Mouse (Mus musculus) regulatory T cell (primary cell): Measurements from ENCODE around the gene Eif4e2.

Experiments
- in situ Hi-C: fragments of 300-600 bp; cut with MboI, MseI; formaldehyde crosslinking; loops from one replicate; pipeline ENCODE4 v1.15.1; 2025; ENCODE audit warnings: high pct_unique_total_duplicates

Eif4e2 gene

DNA sequence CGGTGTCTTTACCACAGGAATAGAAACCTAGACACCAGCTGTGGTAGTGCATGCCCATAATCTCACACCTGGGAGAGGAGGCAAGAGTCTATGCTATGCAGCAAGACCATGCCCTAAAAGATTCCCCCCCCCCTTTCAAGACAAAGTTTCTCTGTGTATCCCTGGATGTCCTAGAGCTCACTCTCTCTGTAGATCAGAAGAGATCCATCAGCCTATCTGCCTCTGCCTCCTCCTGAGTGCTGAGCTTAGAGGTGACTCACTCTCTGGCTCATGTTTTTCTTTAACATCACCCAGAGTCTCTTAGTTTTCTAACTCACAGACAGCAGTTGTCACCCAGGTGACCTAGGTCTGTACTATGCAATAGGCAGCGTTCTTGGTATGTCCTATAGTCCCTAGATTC, 45.6 kb downstream of the Eif4e2 start:
- in situ Hi-C loops, result no loop called here

GRCm38 (mm10) chr1:87263257-87263656, 49.5 kb downstream of the Eif4e2 start:
- in situ Hi-C loops, result no loop called here

DNA sequence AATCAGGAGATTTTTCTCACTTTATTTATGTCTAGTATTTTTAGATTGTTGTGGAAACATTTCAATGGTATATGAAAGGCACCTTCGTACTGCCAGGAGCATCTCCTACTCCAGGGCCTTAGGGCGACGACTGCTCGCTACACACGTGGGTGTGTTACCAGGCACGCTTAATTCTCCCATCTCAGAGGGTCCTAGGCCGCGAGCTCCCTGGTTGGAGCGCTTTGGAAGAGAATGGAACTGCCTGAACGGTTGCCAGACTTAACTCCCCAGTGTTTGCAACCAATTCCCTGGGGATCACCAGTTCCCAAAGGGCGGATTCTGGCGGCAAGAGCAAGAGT, 50.1 kb downstream of the Eif4e2 start:
- in situ Hi-C loops, result no loop called here

DNA sequence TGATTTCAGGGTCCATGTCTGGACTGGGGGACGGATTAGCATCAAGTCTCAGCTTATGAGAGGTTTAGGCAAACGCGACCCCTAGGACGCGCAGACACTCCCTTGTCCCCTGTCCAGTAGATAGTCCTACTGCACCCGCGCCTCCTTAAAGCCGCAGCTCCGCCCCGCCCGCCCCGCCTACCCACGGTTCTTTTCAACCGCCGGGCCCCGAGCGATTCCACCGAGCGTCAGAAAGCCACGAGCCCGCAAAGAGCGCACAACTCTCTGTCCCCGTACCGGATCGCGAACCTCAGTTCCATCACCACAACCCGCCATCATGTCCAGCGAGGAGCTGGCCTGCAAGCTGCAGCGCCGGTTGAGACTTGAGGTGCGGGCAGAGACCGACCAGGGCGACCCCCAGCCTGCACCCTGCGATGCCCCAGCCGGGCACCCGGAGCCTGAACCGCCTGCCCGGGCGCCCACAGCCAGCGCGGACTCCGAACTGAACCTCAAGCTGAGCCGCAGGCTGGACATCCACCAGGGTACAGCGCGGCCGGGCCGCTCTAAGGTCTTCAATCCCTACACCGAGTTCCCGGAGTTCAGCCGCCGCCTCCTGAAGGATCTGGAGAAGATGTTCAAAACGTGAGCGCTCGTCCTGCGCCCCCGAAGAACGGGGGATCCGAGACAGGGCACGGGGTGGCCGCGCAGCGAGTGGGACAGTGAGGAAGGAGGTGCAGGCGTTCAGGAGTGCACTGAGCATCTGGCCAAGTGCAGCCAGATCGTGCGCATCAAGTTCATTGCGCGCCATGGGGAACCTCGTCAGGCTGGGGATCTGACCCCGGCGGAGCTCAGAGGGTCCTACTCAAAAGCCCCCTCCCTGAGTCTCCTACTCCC, 50.7 kb downstream of the Eif4e2 start, which contains the start of gene Efhd1:
TSS of gene Efhd1 (plus strand) at position 230 of the 873 bp plus-strand sequence.
- in situ Hi-C loops, result no loop called here

DNA sequence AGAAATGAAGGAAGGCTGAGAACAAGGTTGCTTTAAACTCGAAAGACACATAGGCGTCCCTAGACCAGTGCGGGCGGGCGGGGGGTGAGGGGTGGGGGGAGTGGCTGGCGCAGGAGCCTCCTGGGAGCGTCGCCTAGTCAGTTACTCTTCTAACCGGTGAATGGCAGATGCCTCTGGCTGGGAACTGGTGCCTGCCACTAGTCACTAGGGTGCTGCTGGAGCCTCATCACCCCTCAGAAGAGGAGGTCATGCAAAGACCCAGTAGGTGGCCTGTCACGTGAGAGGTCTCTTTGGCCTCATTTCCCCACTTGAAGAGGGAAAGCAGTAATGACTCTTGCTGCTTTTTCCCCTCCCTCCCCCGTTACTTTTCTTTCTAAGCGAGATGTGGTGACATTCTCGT, 51.5 kb downstream of the Eif4e2 start:
- in situ Hi-C loops, result no loop called here

DNA sequence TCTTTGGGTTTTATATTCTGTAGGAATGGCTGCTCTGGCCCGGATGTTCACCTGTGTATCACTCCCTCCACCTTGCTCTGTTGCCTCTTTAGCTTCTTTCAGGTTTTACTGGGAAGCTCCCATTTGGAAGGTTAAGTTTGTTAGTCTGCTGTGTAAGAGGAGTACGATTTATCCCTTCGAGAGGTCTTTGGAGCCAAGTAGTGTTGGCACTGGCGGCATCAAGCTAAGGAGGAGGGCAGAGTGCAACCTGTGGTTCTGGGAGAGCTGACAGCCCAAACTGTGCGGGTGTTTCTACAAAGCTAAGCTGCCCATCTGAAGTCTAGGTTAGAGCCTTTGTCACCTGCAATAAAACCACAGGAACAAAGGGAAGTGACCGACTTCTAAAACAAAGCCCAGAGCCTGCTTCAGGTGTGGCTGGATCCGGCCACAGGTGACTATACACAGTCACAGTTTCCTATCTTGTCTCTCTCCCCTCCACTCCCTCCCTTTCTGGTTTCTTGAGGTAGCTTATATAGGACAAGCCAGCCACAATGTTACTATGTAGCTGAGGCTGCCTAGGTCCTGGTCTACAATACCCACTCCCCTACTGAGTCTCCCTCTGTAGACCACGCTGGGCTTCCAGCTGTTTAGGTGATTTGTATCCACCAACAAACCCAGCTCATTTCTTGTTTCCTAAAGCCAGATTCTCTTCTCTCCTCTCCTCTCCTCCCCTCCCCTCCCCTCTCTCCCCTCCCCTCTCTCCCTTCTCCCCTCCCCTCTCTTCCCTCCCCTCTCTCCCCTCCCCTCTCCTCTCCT, 52.8 kb downstream of the Eif4e2 start:
- in situ Hi-C loops, result no loop called here

- in situ Hi-C loops, result no loop called here
Observed at GRCm38 (mm10) chr1:87270204-87270603, 56.5 kb downstream of the Eif4e2 start.

- in situ Hi-C loops, result no loop called here
Observed at GRCm38 (mm10) chr1:87270641-87271467, 57.1 kb downstream of the Eif4e2 start.

DNA sequence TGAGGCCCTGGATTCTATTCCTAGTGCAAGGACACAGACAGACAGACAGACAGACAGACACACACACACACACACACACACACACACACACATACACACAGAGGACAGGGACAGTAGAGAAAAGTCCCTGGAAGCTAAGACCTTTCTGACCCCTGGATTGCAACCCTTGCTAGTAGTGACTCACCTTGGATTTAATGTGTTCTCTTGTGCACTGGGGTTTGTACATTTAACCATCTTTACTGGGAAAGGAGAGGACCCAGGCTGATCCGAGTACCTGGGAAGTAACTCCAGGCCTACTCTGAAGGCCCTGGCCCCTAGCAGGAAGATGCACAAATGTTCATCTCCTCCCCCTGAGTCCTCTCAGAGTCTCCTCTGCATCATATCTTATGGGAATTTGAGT, 57.9 kb downstream of the Eif4e2 start:
- in situ Hi-C loops, result no loop called here

- in situ Hi-C loops, result no loop called here
Observed at GRCm38 (mm10) chr1:87272462-87272861, 58.7 kb downstream of the Eif4e2 start.

GRCm38 (mm10) chr1:87273514-87273942, 59.8 kb downstream of the Eif4e2 start:
- in situ Hi-C loops, result no loop called here

DNA sequence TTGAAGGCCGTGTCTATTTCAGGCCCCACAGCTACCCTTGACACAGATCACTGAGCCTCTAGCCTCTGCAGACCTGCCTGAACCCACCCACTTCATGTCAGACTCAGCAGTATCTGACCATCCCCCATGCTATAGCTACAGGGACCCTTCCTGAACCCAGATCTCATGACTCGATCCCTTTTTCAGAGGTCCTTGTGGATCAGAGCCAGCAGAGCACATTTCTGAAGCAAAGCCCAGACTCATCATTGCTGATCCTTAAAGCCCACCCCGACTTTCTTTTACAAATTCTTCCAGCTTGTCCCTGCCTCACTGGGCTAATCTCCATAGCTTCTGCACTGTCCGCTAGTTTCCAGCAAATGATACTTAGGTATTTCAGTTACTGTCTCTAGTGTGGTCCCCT, 60.4 kb downstream of the Eif4e2 start:
- in situ Hi-C loops, result no loop called here

- in situ Hi-C loops, result loop anchor here (25.0 kb wide), 1 partner anchor 1087 kb away; no protein-coding TSS in a partner anchor
Observed at GRCm38 (mm10) chr1:87275151-87275550, 61.4 kb downstream of the Eif4e2 start.

GRCm38 (mm10) chr1:87276056-87276455, 62.3 kb downstream of the Eif4e2 start:
- in situ Hi-C loops, result loop anchor here (25.0 kb wide), 1 partner anchor 1086 kb away; no protein-coding TSS in a partner anchor

DNA sequence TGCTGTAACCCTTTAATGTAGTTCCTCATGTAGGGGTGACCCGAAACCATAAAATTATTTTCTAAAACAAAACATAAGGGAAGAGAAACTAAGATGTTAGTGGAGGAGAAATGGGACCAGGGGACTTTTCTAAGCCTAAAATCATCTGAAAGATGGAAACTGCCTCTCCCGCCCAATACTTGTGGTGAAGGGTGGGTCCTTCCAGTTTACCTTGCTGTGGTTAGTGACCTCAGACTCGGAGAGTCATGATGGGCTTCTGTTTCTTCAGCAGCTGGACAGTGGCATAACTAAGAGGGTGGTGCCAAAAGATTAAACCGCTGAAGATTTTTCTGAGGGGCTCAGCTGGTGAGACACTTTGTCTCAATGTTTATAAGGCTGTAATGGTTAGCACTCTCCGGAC, 66.6 kb downstream of the Eif4e2 start:
- in situ Hi-C loops, result loop anchor here (25.0 kb wide), 1 partner anchor 1082 kb away; no protein-coding TSS in a partner anchor

DNA sequence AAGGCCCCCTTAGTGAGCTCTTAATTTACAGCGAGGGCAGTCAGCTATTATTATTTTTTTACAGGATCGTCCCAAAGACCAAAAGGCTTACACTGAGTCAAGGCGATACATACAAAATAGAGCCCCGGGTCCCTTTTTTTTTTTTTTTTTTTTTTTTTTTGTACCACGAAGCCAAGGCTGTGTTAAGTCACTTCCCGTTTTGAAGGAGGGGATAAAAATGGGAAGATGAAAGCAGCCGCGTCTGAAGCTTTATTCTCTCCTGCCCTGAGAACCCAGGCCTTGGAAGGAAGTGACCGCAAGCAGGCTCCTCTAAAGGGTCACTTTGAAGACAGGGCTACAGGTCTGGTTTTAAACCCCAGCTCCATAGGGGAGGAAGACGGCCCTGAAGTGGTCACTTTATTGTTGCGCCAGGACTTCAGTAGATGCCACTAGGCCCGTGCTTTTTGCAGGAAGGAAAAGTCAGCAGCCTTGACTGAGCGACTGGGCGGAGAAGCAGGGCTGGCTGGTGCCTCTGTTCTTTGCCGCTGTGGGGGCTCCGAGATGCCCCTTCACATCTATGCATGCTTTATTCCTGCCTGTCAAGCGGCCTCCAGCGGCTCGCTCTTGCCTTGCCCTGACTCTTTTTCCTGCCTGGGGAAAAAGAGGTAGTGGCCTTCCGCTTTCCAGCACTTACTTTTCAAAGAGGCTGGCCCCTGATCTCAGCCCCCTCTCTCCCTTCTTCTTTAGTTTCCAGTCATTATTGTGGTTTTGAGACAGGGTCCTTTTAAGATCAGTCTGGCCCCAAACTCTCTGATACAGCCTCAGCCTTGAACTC, 68.1 kb downstream of the Eif4e2 start:
- in situ Hi-C loops, result loop anchor here (25.0 kb wide), 1 partner anchor 1080 kb away; no protein-coding TSS in a partner anchor

- in situ Hi-C loops, result loop anchor here (25.0 kb wide), 1 partner anchor 1080 kb away; no protein-coding TSS in a partner anchor
Observed at GRCm38 (mm10) chr1:87282413-87282788, 68.7 kb downstream of the Eif4e2 start.

GRCm38 (mm10) chr1:87283410-87283960, 69.8 kb downstream of the Eif4e2 start:
- in situ Hi-C loops, result loop anchor here (25.0 kb wide), 1 partner anchor 1079 kb away; no protein-coding TSS in a partner anchor

DNA sequence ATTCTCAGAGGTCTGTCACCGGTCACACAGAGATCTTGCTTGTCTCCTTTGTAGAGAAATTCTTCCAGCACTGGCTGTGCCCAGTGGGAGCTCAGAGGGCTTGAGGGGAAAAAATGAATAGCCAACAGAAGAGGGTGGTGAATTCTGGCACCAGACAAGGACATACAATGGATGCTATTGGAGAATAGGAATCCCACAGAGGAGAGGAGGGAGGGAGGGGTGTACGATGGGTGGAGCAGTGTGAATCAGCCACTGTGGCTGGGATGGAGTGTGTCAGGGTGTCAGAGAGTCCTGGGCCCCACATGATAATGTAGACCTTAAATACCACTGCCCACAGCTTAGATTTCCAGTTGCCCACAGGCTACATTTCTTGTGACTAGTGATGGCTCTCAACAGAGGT, 73.4 kb downstream of the Eif4e2 start:
- in situ Hi-C loops, result loop anchor here (25.0 kb wide), 1 partner anchor 1075 kb away; no protein-coding TSS in a partner anchor
